Mouse (Mus musculus) midbrain, embryonic 14.5 days (tissue): Measurements from ENCODE around the gene Eml5. TPM values are rescaled to one million over a fixed set of nuclear protein-coding genes. Genes with fewer than 3 reads are reported as not detected.

ENCODE experiments used
- ATAC-seq: fragments of 200-750 bp; cut with Nextera tagmentation; 2 replicates; pipeline ENCODE4 v1.8.0; 2017; ENCODE audit warnings: moderate number of reproducible peaks, moderate library complexity; ENCODE audit not compliant: low FRiP score, low TSS enrichment
- DNase-seq: peaks from one replicate; pipeline ENCODE4 v3.0.0-alpha.2; 2015
- H3K27ac ChIP-seq: fragments of 300-500 bp; sonication (generic); replicated peaks from 2 replicates; pipeline ENCODE4 v1.5.1; 2014; ENCODE audit warnings: mild to moderate bottlenecking, low read depth, low read length, moderate library complexity
- H3K27me3 ChIP-seq: fragments of 300-500 bp; sonication (generic); 2 replicates; pipeline ENCODE4 v1.6.1; 2014; ENCODE audit warnings: low read length, control low read depth, mixed read lengths; ENCODE audit not compliant: control insufficient read depth, insufficient read depth
- H3K36me3 ChIP-seq: fragments of 300-500 bp; sonication (generic); 2 replicates; pipeline ENCODE4 v1.6.1; 2014; ENCODE audit warnings: low read length, control low read depth; ENCODE audit not compliant: control insufficient read depth, insufficient read depth
- H3K4me1 ChIP-seq: fragments of 300-500 bp; sonication (generic); 2 replicates; pipeline ENCODE4 v1.6.1; 2014; ENCODE audit warnings: mild to moderate bottlenecking, antibody characterized with exemption, low read length, control low read depth; ENCODE audit not compliant: control insufficient read depth, insufficient read depth
- H3K4me2 ChIP-seq: fragments of 300-500 bp; sonication (generic); 2 replicates; pipeline ENCODE4 v1.6.1; 2014; ENCODE audit warnings: mild to moderate bottlenecking, low read length, moderate library complexity
- H3K4me3 ChIP-seq: fragments of 300-500 bp; sonication (generic); replicated peaks from 2 replicates; pipeline ENCODE4 v1.5.1; 2014; ENCODE audit warnings: low read depth, low read length
- H3K9ac ChIP-seq: fragments of 300-500 bp; sonication (generic); replicated peaks from 2 replicates; pipeline ENCODE4 v1.6.1; 2014; ENCODE audit warnings: mild to moderate bottlenecking, low read length, moderate library complexity
- H3K9me3 ChIP-seq: fragments of 300-500 bp; sonication (generic); 2 replicates; pipeline ENCODE4 v1.6.1; 2016; ENCODE audit warnings: low read length, control low read depth, mixed read lengths; ENCODE audit not compliant: control insufficient read depth
- WGBS: fragments of 180-500 bp; shearing (Covaris S2); extraction: QIAGEN DNeasy Blood & Tissue Kit; methylation state at CpG from one replicate; pipeline ENCODE4 v1.1.7; 2014; 5-methylcytosine and 5-hydroxymethylcytosine counted together
- polyA plus RNA-seq: library from polyadenylated mRNA; unstranded; fragments of >200 nt; fragmentation: Nextera tagmentation; extraction: Ambion mirVana; gene quantifications from 2 replicates; pipeline ENCODE4 v1.2.1, GENCODE M21; 2014

Eml5 gene
- polyA plus RNA-seq, 1 experiment from 2014 or later = 22.9 TPM

GRCm38 (mm10) chr12:98736951-98737800, 164.1 kb downstream of the Eml5 start, which contains the start of gene Ptpn21:
TSS of gene Ptpn21 (minus strand) at chr12:98737405.
- no peak within 1 kb of the TSS; the same call in 1 of the 2 replicates for H3K27ac ChIP-seq
- ATAC-seq (peak; percentile 50), DNase-seq (peak; percentile 65)
- no peaks in the 10 kb centered on the region for H3K36me3 ChIP-seq
- peaks cover 20% of the 10 kb centered on the region for H3K4me1 ChIP-seq
- WGBS = under 1% methylated on average over 75 of the region's 75 CpGs
- H3K9ac ChIP-seq = peak within 1 kb of the TSS; percentile 77
- H3K27me3 ChIP-seq = 0 out of 2 replicates have a peak, but pooled peaks cover 4% of the 10 kb centered on the region
- H3K4me3 ChIP-seq = peak within 1 kb of the TSS; percentile 68
- no peaks in the 10 kb centered on the region for H3K9me3 ChIP-seq
- peak within 1 kb of the TSS; percentile 89 for H3K4me2 ChIP-seq

Other genes with a start within 250 kb of the Eml5 start
- 3.9 and 5.4 TPM in 2 replicates for gene Ptpn21, start 164.1 kb downstream of the Eml5 start, polyA plus RNA-seq
- gene Zc3h14, start 154.5 kb downstream of the Eml5 start, polyA plus RNA-seq = 99.5 and 135 TPM in 2 replicates
- 27.7 and 38.5 TPM in 2 replicates for gene Ttc8, start 19.1 kb upstream of the Eml5 start, polyA plus RNA-seq